Mouse (Mus musculus): Measurements from ENCODE around the gene Porcn. TPM values are rescaled to one million over a fixed set of nuclear protein-coding genes. Genes with fewer than 3 reads are reported as not detected.

The Porcn gene
- polyA plus RNA-seq (2014; fragmentation: Nextera tagmentation; extraction: Ambion mirVana): 20.3 and 20.4 TPM in 2 replicates

- Histone ChIP-seq H3K4me1 (replicated peaks; ENCODE audit: control insufficient read depth, insufficient read depth, low read length) (no peaks in the 10 kb centered on the region), H3K27me3 (ENCODE audit: control insufficient read depth, insufficient read depth, low read length) (no peaks in the 10 kb centered on the region), H3K36me3 (ENCODE audit: control insufficient read depth, insufficient read depth, low read length) (no peaks in the 10 kb centered on the region), H3K4me3 (ENCODE audit: low read depth, low read length) (peak within 1 kb of the TSS; percentile 34), H3K9me3 (ENCODE audit: control insufficient read depth, low read length) (no peaks in the 10 kb centered on the region), H3K27ac (ENCODE audit: low read depth, low read length) (no peak within 1 kb of the TSS), H3K4me2 (replicated peaks; ENCODE audit: low read depth, low read length) (peak within 1 kb of the TSS; percentile 46), H3K9ac (ENCODE audit: low read depth, low read length) (peak within 1 kb of the TSS; percentile 54; the same call in 1 of the 2 replicates)
- WGBS: 18% methylated on average over 23 of the region's 46 CpGs
- ATAC-seq (ENCODE audit: low FRiP score) (peak; percentile 97), DNase-seq (ENCODE audit: low spot score) (peak; percentile 82)
These were observed at the start of gene Porcn for GRCm38 (mm10) chrX:8206015-8206693. Gene Porcn (minus strand): TSS chrX:8206525.

DNA sequence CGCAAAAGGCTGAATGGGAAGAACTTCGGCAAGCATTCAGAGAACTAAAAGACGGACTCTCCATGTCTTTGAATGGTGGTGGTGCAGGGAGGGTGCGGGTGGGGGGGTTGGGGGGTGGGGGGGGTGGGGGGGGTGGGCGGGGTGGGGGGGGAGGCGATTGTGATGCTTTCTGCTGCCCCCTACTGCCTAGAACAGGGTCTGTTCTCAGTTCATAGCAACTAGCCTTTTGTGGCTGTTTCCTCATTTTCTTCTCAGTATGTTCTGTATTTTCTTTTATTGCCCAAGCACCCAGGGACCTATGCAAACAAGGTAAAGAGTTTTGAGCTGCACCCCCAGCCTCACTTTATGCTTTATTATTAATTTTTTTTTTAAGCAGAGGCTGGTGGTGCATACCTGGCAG lies 49.5 kb upstream of the Porcn start:
- H3K4me1 ChIP-seq (replicated peaks; ENCODE audit: control insufficient read depth, insufficient read depth, low read length): no peaks in the 10 kb centered on the region
- no peak overlapping the region for H3K27ac ChIP-seq (ENCODE audit: low read depth, low read length)
- H3K9me3 ChIP-seq (ENCODE audit: control insufficient read depth, low read length): no peaks in the 10 kb centered on the region
- no peak for ATAC-seq (ENCODE audit: low FRiP score)
- H3K9ac ChIP-seq (ENCODE audit: low read depth, low read length): no peak overlapping the region
- no peak for DNase-seq (ENCODE audit: low spot score)
- H3K4me2 ChIP-seq (replicated peaks; ENCODE audit: low read depth, low read length): no peak overlapping the region
- no peaks in the 10 kb centered on the region for H3K36me3 ChIP-seq (ENCODE audit: control insufficient read depth, insufficient read depth, low read length)
- no peaks in the 10 kb centered on the region for H3K27me3 ChIP-seq (ENCODE audit: control insufficient read depth, insufficient read depth, low read length)
- WGBS: 22% methylated on average over 3 of the region's 6 CpGs
- no peak overlapping the region for H3K4me3 ChIP-seq (ENCODE audit: low read depth, low read length)

GRCm38 (mm10) chrX:8253711-8254110 lies 47.4 kb upstream of the Porcn start:
- Histone ChIP-seq H3K27ac (ENCODE audit: low read depth, low read length) (no peak overlapping the region), H3K27me3 (ENCODE audit: control insufficient read depth, insufficient read depth, low read length) (no peaks in the 10 kb centered on the region), H3K4me3 (ENCODE audit: low read depth, low read length) (no peak overlapping the region), H3K4me1 (replicated peaks; ENCODE audit: control insufficient read depth, insufficient read depth, low read length) (no peaks in the 10 kb centered on the region), H3K9ac (ENCODE audit: low read depth, low read length) (no peak overlapping the region), H3K36me3 (ENCODE audit: control insufficient read depth, insufficient read depth, low read length) (no peaks in the 10 kb centered on the region), H3K4me2 (replicated peaks; ENCODE audit: low read depth, low read length) (no peak overlapping the region), H3K9me3 (ENCODE audit: control insufficient read depth, low read length) (no peaks in the 10 kb centered on the region)
- DNase-seq (ENCODE audit: low spot score): no peak
- WGBS: 84% methylated on average over 2 of the region's 2 CpGs
- no peak for ATAC-seq (ENCODE audit: low FRiP score)

DNA sequence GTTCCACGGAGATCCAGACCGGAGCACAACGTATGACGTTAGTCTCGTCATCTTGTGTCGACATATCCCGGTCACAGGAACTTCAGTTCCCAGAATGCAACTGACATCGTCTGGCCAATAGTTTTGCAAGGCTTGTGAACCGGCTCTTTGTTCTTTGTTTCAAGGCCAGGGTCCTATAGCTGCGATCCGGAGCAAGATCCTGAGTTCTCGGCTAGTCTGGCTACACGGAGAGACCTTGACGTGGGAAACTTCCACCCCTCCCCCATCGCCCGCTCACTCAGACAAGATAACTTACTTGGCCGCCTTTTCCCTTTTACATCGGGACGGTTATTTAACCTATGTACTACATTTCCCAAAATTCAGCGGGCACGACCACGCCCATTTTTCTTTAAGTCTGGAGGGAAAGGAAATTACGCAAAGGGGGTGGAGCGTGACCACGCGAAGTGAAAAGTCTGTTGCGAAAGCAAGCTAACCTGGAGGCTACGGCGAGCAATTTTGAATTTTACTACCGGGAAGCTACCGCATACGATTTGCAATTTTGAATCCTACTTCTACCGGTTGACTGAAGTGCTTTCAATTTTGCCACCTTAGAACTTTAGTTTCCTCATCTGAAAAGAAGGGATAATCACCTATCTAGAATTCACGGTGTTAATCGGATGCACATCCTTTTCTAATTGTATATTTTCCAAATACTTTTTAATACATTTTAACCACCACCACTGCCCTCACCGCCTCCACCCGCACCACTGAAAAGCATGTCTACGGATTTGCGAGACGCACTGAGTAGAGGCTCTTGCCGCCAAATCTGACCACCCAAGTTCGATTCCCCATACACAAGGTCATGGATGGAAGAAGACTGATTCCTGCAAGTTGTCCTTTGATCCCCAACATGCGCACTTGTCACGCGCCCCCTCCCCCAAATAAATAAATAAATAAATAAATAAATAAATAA lies 46.3 kb upstream of the Porcn start, which contains the start of gene Ftsj1:
TSS of gene Ftsj1 (minus strand) at position 73 of the 952 bp plus-strand sequence.
- H3K27ac ChIP-seq (ENCODE audit: low read depth, low read length): no peak within 1 kb of the TSS
- H3K4me1 ChIP-seq (replicated peaks; ENCODE audit: control insufficient read depth, insufficient read depth, low read length): no peaks in the 10 kb centered on the region
- H3K36me3 ChIP-seq (ENCODE audit: control insufficient read depth, insufficient read depth, low read length): no peaks in the 10 kb centered on the region
- H3K9ac ChIP-seq (ENCODE audit: low read depth, low read length): peak within 1 kb of the TSS; percentile 64
- peak; percentile 81 for DNase-seq (ENCODE audit: low spot score)
- H3K4me2 ChIP-seq (replicated peaks; ENCODE audit: low read depth, low read length): peak within 1 kb of the TSS; percentile 43
- H3K27me3 ChIP-seq (ENCODE audit: control insufficient read depth, insufficient read depth, low read length): no peaks in the 10 kb centered on the region
- peak within 1 kb of the TSS; percentile 48 for H3K4me3 ChIP-seq (ENCODE audit: low read depth, low read length)
- 13% methylated on average over 45 of the region's 45 CpGs for WGBS
- H3K9me3 ChIP-seq (ENCODE audit: control insufficient read depth, low read length): no peaks in the 10 kb centered on the region
- ATAC-seq (ENCODE audit: low FRiP score): peak; percentile 92

GRCm38 (mm10) chrX:8251789-8252333 lies 45.5 kb upstream of the Porcn start:
- DNase-seq (ENCODE audit: low spot score): no peak
- peak overlapping the region; percentile 43 for H3K4me2 ChIP-seq (replicated peaks; ENCODE audit: low read depth, low read length)
- H3K36me3 ChIP-seq (ENCODE audit: control insufficient read depth, insufficient read depth, low read length): no peaks in the 10 kb centered on the region
- WGBS: 11% methylated on average over 18 of the region's 18 CpGs
- peak overlapping the region; percentile 63 for H3K9ac ChIP-seq (ENCODE audit: low read depth, low read length)
- H3K9me3 ChIP-seq (ENCODE audit: control insufficient read depth, low read length): no peaks in the 10 kb centered on the region
- H3K4me1 ChIP-seq (replicated peaks; ENCODE audit: control insufficient read depth, insufficient read depth, low read length): no peaks in the 10 kb centered on the region
- peak overlapping the region; percentile 48 for H3K4me3 ChIP-seq (ENCODE audit: low read depth, low read length)
- H3K27me3 ChIP-seq (ENCODE audit: control insufficient read depth, insufficient read depth, low read length): no peaks in the 10 kb centered on the region
- peak; percentile 63 for ATAC-seq (ENCODE audit: low FRiP score)
- no peak overlapping the region for H3K27ac ChIP-seq (ENCODE audit: low read depth, low read length)

DNA sequence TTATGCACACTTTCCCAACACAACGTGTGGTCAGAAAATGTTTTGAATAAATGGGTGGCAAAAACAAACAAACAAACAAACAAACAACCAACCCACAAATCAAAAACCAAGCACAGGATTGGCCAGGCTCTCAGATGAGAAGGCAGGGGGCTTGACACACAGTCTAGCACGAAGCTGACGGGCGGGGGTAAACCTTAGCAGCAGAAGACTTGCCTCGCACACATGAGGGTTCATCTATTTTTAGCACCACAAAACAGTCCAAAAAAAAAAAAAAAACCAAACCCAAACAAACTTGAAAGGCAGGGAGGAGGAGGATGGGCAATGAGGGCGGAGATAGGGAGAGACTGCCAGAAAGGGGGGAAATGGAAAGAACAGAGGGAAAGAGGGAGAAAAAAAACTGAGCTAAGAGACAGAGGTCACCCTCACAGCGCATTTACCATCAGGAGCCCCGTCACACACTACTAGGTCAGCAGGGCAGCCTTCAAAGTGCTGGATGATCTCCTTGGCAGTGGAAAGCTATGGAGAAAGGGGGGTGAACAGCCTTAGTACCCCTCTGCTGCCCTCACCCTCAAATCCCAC lies 42.3 kb upstream of the Porcn start:
- Histone ChIP-seq H3K4me1 (replicated peaks; ENCODE audit: control insufficient read depth, insufficient read depth, low read length) (no peaks in the 10 kb centered on the region), H3K27ac (ENCODE audit: low read depth, low read length) (no peak overlapping the region), H3K9me3 (ENCODE audit: control insufficient read depth, low read length) (no peaks in the 10 kb centered on the region), H3K36me3 (ENCODE audit: control insufficient read depth, insufficient read depth, low read length) (no peaks in the 10 kb centered on the region), H3K4me2 (replicated peaks; ENCODE audit: low read depth, low read length) (no peak overlapping the region), H3K4me3 (ENCODE audit: low read depth, low read length) (no peak overlapping the region), H3K9ac (ENCODE audit: low read depth, low read length) (no peak overlapping the region), H3K27me3 (ENCODE audit: control insufficient read depth, insufficient read depth, low read length) (no peaks in the 10 kb centered on the region)
- no peak for ATAC-seq (ENCODE audit: low FRiP score)
- 91% methylated on average over 8 of the region's 8 CpGs for WGBS
- DNase-seq (ENCODE audit: low spot score): no peak

DNA sequence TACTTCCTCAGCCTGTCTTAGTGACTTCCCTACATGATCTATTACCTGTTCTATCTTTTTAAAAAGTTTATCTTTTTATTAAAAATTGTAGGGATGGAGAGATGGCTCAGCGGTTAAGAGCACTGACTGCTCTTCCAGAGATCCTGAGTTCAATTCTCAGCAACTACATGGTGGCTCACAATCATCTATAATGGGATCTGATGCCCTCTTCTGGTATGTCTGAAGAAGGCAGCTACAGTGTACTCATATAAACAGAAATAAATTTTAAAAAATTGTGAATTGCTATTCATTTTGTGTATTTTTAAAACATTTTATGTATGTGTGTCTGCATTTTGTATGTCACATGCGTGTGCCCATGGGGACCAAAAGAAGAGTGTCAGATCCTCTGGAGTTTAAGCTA lies 41.4 kb upstream of the Porcn start:
- no peak overlapping the region for H3K27ac ChIP-seq (ENCODE audit: low read depth, low read length)
- ATAC-seq (ENCODE audit: low FRiP score) (no peak), DNase-seq (ENCODE audit: low spot score) (no peak)
- H3K9me3 ChIP-seq (ENCODE audit: control insufficient read depth, low read length): no peaks in the 10 kb centered on the region
- no peak overlapping the region for H3K4me2 ChIP-seq (replicated peaks; ENCODE audit: low read depth, low read length)
- no peak overlapping the region for H3K9ac ChIP-seq (ENCODE audit: low read depth, low read length)
- WGBS: 93% methylated on average over 2 of the region's 2 CpGs
- H3K4me1 ChIP-seq (replicated peaks; ENCODE audit: control insufficient read depth, insufficient read depth, low read length): no peaks in the 10 kb centered on the region
- no peaks in the 10 kb centered on the region for H3K27me3 ChIP-seq (ENCODE audit: control insufficient read depth, insufficient read depth, low read length)
- H3K4me3 ChIP-seq (ENCODE audit: low read depth, low read length): no peak overlapping the region
- H3K36me3 ChIP-seq (ENCODE audit: control insufficient read depth, insufficient read depth, low read length): no peaks in the 10 kb centered on the region

DNA sequence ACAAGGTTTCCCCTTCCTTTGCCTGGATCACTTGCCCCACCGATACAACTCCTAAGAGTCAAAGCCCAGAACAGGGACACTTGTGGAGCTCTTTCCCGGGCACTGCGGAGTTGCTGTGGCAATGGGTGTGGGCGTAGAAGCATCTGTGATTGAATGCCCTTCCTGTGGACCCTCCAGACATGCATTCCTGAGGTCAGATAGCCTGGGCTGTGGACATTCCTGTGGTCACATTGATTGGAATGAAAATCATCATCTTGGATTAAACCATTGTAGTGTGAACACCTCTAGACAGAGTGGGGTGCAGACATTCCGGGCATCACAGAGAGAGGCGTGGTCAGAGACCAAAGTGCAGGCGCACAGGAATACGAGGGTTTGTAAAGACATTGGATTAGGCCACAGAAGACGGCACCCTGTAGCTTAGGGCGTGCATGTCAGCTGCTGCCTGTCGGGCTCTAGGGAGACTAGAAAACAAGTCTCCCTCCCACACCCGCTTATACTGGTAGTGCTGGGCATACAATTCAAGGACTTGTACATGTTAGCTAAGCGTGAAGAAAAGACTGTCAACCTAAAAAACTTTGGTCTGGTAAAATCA lies 32.6 kb upstream of the Porcn start:
- Histone ChIP-seq H3K4me2 (replicated peaks; ENCODE audit: low read depth, low read length) (no peak overlapping the region), H3K27me3 (ENCODE audit: control insufficient read depth, insufficient read depth, low read length) (no peaks in the 10 kb centered on the region), H3K4me1 (replicated peaks; ENCODE audit: control insufficient read depth, insufficient read depth, low read length) (no peaks in the 10 kb centered on the region), H3K9ac (ENCODE audit: low read depth, low read length) (no peak overlapping the region), H3K36me3 (ENCODE audit: control insufficient read depth, insufficient read depth, low read length) (no peaks in the 10 kb centered on the region), H3K27ac (ENCODE audit: low read depth, low read length) (no peak overlapping the region), H3K9me3 (ENCODE audit: control insufficient read depth, low read length) (no peaks in the 10 kb centered on the region), H3K4me3 (ENCODE audit: low read depth, low read length) (no peak overlapping the region)
- ATAC-seq (ENCODE audit: low FRiP score) (no peak), DNase-seq (ENCODE audit: low spot score) (no peak)
- WGBS: 62% methylated on average over 13 of the region's 13 CpGs
